Mouse (Mus musculus) testis, postnatal 10 days (tissue): ENCODE measurements at regions not wholly inside any gene's neighbourhood (a gene's known extent, or its start where the extent isn't known, plus 50 kb on each side); places are given as distances from the start of the nearest gene placed in this dataset.
"Not testable (repeated sequence)": the region's sequence is repeated elsewhere in the genome, so short reads cannot be mapped to it uniquely, and the experiment has no call there.

Experiments
- DNase-seq: peaks from one replicate; pipeline ENCODE4 v3.0.0; 2021; ENCODE audit warnings: low spot score

DNA sequence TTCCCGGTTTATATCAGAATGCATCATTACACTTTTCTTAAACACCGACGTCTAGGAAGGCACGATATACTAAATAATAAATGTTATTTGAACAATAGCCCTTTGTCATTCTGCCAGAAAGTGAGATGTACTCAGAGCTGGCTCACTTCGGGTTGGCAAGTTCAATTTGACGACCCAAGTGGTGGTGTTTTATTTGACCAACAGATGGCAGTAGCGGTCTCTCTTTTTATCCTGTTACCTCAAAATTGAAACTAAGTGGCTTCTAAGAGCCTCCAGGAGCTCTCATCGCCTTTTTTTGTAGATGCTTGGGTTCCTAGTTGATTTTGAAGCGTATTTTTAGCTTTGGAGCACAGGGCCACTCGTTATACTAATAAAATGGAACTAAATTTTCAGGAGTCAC, 66.7 kb upstream of the Chmp2b start:
- peak; percentile 57 for DNase-seq

DNA sequence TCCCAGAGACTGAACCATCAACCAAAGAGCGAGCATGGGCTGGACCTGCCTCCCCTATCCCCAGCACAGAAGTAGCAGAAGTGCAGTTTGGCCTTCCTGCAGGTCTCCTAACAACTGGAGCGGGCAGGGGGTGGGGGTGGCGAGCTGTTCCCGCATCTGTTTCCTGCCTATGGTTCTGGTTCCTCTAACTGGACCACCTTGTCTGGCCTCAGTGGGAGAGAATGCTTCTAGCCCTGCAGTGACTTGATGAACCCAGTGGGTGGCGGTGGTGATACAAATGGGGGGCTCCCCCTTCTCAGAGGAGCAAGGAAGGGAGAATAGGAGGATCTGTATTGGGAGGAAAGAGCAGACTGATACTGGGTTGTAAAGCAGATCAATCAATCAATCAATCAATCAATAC, 69.2 kb upstream of the Chmp2b start:
- no peak for DNase-seq

DNA sequence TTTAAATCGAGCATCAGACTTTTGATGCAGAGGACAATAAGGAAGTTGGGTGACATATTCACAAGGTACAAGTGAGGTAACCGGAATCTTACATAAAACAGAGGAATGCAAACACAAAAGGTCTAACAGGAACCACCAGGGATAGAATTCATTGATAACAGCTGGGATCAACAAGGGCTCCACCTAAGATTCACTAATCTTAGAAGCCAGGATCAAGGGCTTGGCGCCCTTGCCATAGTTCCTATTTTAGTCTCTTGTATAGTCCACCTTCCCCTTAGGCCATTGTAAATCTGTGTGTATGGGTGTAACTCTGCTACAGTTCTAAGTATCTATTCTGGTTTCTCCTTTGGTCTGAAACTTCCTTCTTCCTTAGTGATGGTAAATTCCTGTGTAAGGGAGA, 84.2 kb upstream of the Chmp2b start:
- not testable (repeated sequence) for DNase-seq

DNA sequence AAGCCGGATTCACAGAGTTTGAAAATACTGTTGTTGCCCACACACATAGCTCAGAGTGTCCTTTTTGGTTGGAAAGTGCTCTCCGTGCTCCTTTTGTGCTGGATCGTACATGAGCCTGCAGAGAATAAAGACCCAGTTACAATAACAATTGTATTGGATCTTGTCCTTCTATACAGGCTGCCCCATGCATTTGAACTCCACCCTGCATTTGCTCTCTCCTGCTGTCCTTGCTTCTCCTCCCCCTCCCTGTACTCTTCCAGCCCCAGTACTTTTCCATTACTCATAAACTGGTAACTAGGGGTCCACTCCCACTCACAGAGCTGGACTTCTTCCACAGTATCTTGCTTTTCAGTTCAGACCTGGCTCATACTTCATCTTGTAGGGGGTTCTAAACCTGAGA, 86.5 kb upstream of the Chmp2b start:
- no peak for DNase-seq

DNA sequence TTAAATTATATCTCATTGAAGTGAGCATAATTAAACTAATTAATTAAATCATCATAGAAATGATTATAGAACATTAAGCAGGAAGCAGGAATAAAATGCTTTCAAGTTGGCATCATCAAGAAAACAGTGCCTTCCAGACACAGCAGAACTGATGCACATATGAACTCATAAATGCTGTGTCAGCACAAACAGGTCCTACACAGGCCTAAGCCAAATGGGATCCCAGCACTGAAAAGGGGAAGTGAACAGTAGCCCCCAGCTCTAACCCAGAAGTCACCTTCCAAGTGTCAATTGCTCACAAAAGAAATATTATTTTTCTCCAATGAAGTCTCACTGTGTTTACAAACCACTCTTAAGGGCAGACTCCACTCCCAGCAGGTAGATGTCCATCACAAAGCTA, 93.0 kb upstream of the Chmp2b start:
- no peak for DNase-seq

DNA sequence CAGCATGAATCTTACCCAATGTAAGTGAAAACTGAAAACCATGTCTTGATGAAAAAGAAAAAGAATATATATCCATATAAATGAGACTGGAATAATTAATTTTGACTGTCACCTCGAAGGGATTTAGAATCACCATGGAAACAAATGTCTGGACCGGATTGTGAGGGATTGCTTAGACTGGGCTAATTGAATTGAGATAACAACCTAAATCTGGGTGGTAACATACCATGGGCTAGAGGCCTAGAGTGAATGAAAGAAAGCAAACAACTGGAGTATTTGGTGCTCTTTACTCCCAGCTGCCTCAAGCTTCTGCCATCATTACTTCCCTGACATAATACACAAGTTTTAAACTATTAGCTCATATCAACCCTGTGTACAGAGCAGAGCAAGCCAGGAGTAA, 95.3 kb upstream of the Chmp2b start:
- DNase-seq: no peak

DNA sequence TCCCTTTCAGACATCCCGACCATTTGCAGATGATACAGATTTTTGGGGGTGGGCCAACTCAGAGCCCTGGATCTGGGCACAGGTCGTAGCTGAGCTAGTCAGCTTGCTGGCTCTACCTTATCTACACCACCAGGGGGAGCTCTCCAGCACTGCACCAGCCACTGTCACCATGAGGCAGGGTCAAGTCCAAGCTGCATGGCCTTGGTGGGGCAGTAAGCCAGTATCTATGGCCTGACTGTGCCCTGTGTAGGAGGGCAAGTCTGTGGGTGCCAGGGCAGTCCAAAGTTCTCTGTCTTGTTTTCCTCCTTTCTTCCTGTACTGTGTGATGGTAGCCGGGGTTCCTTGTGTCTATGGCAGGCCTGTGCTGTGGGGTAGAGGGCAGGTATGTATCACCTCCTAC, 102.3 kb upstream of the Chmp2b start:
- peak; percentile 42 for DNase-seq

DNA sequence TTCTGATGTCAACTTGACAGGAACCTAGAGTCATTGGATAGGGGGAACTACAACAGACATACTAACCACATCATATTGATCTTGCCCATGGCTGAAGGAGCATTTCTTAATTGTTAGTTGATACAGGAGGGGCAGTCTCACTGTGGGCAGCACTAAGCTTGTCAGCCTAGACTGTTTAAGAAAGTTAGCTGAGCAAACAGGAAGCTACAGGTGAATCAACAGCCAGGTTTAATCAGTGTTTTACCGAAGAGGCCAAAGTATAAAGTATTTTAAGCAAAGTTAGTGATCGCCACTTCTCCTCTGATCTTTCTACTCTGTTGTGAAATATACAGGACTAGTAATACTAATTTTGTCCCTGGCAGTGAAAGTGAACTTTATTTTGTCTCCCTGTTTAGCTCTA, 109.6 kb upstream of the Chmp2b start:
- DNase-seq: no peak

DNA sequence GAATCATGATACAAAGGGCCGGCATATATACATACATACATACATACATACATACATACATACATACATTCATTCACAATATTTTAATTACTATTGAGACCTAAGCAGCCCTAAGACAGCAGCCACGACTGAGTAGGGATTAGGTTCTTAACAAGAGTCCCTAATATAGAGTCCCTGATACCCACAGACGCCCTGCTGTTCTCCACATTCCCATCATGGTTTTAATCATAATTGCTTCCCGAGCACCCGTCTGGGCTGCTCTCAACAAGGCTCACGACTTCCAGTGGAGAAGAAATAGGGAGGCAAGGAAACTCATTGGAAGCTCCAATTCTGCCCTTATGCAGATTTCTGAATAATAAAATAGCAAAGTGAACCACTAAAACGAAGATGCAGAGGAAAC, 120.6 kb upstream of the Chmp2b start:
- no peak for DNase-seq

DNA sequence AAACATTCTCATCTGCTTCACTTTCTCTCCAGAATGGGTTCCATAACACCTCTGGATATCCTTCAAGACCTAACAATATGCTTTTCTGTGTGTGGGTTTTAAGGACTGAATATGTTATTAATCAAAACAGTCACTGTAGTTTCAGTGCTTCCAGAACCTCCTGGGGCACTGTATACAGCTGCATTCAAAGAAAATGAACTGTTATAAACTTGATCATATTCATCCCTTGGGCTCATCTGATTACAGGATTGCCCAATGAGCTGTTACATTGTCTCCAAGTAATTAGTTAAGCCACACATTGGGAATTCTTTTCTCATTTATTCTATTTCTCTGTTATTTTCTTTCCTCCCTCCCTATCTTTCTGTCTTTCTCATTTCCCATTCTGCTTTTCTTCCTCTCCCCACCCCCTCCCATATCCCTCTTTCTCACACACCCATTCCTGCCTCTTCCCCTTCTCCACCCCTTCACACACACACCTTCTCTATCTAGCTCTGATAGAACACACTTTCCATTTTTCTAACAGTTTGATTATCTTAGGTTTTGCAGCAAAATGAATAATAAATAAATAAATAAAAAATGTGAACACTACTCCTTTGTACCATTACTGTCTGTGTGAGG, 121.3 kb upstream of the Chmp2b start:
- no peak for DNase-seq

DNA sequence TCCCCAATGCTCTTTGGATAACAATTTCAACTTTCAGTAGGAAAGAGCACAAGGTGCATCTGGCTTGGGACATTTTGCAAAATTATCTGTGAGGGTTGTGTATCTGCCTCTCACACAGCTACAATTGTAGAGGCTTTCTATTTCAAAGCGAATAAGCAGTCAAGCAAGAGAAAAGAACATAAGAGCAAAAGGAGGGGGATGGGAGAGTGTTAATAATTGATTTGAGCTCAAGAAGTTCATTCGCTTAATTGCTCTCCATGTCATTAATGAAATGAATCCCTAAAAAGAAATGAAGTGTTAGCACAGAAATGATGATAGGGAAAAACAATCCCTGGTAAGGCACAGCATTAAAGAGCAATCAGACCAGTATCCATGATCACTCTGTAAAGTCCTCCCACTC, 121.4 kb upstream of the Vgll3 start:
- no peak for DNase-seq

DNA sequence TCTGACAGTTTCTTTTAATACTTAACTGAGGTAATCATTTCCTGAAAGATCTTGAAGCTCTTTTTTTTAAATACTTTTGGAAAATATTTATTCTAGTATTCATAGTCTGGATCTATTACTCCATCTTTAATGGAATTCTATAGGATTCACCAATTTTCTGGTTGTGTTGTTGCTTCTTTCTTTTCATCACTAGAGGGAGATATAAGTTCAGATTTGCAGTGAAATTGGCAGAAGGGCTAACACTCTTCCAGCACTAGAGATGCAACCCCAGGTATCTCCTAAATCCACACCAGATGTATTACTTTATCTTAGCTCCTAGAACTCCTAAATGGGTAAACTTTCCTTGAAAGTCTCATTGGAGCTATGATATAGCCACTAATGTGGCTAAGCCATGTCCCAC, 99.4 kb upstream of the Vgll3 start:
- DNase-seq: no peak

DNA sequence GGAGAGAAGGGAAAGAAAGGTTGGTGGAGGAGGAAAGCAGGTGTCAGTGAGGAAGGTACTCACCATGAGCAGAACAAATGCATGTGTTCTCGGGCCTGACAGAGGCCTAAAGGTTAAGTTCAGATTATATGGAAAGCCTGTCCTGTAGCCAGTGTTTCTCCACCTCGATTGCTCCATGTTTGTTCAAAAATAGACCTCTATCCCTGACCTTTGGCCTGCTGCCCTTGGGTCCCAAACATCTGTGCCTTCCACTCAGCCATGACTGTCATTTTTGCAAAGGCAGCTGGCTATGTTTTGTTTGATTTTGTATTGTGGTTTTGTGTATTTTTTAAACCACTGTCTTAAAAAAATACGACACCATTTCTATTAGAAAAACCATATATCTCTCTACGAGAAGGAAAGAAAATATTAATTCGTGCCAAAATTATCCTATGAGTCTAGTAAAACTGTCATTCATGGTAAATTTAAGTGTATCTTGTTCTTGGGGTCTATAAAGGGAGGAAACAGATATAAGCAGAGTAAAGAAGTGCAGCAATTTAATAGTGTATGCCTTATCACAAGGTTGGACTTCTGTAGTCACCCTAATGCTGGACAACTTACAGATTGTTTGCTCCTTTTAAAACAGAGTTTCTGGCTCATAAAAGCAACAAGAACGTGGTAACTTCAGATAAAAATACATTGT, 96.1 kb upstream of the Vgll3 start:
- peak; percentile 43 for DNase-seq

DNA sequence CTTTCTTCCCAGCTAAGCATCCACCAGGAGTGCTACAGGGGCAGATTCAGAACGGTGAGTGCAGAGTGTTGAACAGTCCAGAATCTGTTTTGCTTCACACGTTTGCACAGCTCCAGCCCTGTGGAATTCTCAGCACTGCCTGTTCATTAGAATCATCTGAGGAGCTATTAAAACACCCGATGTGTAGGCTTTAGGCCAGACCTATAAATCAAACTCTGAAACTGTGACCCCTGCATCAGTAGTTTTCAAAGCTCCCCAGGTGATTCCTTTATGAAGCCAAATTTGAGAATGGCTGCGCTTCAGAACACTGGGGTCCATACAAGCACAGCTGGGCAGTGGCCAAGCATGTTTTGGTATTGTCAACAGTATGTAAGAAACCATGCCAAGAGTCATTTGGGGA, 94.1 kb upstream of the Vgll3 start:
- DNase-seq: no peak

DNA sequence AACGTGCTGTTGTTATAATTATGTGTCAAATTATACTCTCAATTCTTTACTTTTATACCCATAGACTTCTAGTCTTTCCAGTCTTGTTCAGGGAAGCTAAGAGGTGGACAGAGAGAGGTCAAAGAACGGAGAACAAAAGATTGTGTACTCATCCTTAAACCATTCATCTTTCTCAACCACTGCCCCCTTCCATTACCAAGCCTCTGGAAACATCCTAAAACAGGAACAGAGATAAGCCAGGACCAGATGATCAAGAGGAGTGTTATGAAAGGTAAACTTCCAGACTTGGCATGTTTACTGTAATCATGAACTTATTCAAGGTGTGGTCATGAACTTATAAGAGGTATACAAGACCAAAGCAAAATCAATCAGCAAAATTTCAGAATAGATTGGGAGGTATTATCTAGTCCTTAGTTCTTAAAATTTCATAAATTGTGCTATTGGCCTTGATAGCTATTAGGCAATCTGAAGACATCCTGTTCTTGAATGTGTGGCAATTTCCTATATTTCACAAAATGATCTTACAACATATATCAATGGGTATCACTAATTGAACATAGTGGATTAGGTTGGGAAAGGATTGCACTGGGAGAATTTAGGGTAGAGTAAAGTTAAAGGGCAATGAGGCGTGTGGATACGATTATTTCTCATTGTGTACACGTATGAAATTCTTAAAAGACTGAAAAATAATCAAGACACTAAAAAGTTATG, 89.3 kb upstream of the Vgll3 start:
- DNase-seq: no peak

DNA sequence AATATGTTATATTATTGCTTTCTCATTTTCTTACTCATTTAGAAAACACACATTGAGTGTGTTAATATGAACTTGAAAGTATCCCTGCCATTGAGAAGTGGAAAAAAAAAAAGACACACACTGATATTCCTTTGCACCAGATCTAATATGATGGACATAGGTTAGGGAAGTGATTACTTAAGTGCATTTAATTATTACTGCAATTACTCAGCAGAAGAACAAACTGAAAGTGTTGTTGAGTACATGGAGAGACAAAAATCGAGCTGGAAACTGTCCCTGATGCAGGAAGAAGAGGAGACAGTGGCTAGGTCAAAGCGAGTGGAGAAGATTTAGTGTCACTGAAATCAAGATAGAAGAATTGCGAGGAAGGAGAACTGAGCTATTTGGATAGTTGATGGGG, 88.8 kb upstream of the Vgll3 start:
- DNase-seq: no peak

DNA sequence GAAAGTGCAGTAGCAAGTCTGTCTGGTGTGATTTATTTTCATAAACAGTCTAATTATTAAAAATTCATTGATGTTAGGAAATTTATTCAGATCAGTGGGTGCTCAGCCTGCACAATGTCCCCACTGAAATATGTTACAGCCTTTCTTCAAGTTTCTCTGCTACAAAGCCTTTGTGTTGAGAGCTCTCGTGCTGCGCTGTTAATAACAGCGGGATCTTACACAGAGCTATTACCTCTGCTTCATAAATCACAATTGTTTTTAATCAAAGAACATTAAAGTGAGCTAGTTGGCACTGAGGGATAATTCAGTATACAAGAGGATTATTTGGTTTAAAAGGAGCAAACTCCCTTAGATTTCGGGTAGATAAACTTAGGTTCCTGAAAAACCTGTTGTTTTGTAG, 85.7 kb upstream of the Vgll3 start:
- DNase-seq: no peak

DNA sequence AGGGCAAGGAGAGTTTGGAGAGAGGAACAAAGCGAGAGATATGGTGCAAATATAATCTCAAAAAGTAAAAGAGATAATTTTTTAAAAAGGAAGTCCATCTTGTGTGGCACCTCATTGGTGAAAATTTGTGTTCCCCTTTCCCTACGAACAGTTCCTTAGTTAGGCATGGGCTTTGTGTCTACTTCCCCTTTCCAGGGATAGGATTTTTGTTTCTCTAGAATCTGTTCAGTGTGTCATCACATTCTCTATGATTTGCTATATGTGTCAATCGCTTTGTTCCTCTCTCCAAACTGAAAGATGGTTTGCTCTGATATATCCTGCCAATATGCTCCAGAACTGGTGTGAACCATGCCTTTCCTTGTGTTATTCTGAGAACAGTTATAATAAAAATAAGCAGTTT, 75.4 kb upstream of the Vgll3 start:
- no peak for DNase-seq

DNA sequence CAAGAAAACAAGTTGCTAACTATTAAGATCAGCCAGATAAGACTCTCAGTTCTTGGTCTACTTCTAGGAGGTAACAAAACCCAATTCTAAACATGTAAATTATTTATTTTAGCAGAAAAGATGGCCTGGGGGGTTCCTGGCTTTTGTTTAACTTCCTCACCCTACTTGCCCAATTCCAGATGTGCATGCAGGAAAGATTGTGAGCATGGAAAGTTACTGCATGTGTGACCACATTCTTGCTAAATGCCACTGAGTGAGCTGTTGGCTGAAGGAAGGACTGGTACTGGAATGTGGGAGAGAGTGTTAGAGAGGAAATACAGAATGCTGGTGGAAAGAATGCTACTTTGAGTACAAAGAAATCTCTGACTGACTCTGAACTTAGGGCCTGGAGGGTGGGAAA, 72.1 kb upstream of the Vgll3 start:
- no peak for DNase-seq

DNA sequence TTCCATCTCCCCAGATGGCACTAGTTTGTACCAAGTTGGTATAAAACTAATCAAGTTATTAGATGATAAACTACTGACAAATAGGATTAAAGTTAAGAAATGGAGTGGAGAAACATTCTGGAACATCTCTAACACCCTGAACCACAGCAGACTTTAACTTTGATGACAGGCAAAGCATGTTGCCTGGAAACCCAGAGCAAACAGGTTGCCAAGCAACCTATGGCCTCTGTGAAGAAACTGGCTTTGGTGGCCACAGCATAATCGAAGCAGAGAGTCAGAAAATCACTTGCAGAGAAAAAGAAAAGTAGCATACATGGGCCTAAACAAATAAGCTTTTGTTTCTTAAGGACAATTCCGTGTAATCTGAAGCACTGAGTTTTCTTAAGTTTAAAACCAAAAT, 59.4 kb upstream of the Vgll3 start:
- no peak for DNase-seq
